16 mouse cellular contexts compared by ENCODE assay signal in the genomic region with DNA sequence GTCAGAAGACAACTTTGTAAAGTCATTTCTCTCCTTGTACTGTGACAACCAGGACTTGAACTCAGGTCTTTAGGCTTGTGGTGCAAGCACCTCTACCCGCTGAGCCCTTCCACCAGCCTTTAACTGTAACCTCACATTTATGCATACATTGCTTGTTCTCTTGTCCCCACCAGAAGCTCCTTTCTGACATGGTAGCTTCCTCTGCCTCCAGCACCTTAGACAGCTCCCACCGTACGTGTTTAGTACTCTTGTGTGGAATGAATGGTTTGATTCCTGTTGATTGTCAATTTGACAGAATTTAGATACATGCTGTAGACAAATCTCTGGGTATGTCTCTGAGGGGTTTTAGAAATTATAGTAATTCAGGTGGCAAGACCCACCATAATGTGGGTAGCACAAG. TPM values are rescaled to one million over a fixed set of nuclear protein-coding genes. Genes with fewer than 3 reads are reported as not detected.
DNase-seq lines count a peak whose midpoint lies in the region; ATAC-seq lines count a peak whose summit lies in the region.
"Had no signal": no experiment of that assay in that cellular context is flagged by ENCODE, and none has a peak within 500 bp of the region (broad histone marks: within the 10 kb centered on the region; RNA-seq: fewer than 3 reads in every experiment).

No protein-coding gene starts in this region.

- no peak for ATAC-seq in megakaryocyte-erythroid progenitor cell, adult 5-6 weeks (replicated peaks; ENCODE audit: low FRiP score, low TSS enrichment, poor library complexity, severe bottlenecking)

- DNase-seq in adrenal gland, postnatal 25 days, result peak; percentile 26
- DNase-seq in adrenal gland, postnatal 4 days (ENCODE audit: low spot score in 2 of 2), result no peak
- peak; percentile 18 for DNase-seq in lung, postnatal 10 days
- DNase-seq in lung, adult 18-20 months, result no peak
- DNase-seq in embryo, embryonic 10.5 days (ENCODE audit: low spot score), result peak; percentile 61
- DNase-seq in mesoderm, embryonic 11.5 days (ENCODE audit: low read depth, low spot score), result peak; percentile 57
- no peak for DNase-seq in heart, adult 8-10 months (ENCODE audit: low spot score)
- DNase-seq: B cell, adult 2 months; cerebellum, adult 9-10 months; heart, adult 18-20 months; heart, postnatal 36 days; layer of hippocampus, postnatal 36 days; thymus, postnatal 14 days had no signal

RNA-seq across cellular contexts. Expression of a gene that starts 5.5 kb away (rescaled TPM):
- 49.2 and 56.7 TPM in 2 replicates for total RNA-seq in adrenal gland, postnatal 25 days (2021)
- total RNA-seq in adrenal gland, postnatal 4 days (2021), result 10 to 100 TPM; 46.1 to 47.0 TPM
- total RNA-seq in megakaryocyte-erythroid progenitor cell, adult 5-6 weeks (2014; fragmentation: Nextera tagmentation), result not detected in 2 replicates
- total RNA-seq in megakaryocyte-erythroid progenitor cell, adult 5-6 weeks (2017), result not detected in 2 replicates
- under 1 TPM in 1 of 4 experiments, not detected in 3; 0.03 TPM for total RNA-seq in heart, adult 8-10 months (2022)
- total RNA-seq: heart, adult 18-20 months; heart, postnatal 36 days; monocyte, adult 5-6 weeks had no signal

RNA-seq across cellular contexts. Expression of a gene that starts 20.7 kb away (rescaled TPM):
- not detected in 2 replicates for total RNA-seq in adrenal gland, postnatal 25 days (2021)
- total RNA-seq in adrenal gland, postnatal 4 days (2021), result not detected
- total RNA-seq in megakaryocyte-erythroid progenitor cell, adult 5-6 weeks (2014; fragmentation: Nextera tagmentation), result not detected in 2 replicates
- total RNA-seq in megakaryocyte-erythroid progenitor cell, adult 5-6 weeks (2017), result not detected in 2 replicates
- not detected for total RNA-seq in heart, adult 8-10 months (2022)
- total RNA-seq: heart, adult 18-20 months; heart, postnatal 36 days; liver, adult 2 months; monocyte, adult 5-6 weeks had no signal

Comparison
In these comparisons a context has a peak if more than half of its experiments do, and no peak if none do; other contexts are left out.
1. DNase-seq: peak in adrenal gland, postnatal 25 days (single experiment), lung, postnatal 10 days (single experiment), embryo, embryonic 10.5 days (single experiment) and mesoderm, embryonic 11.5 days (single experiment); none in adrenal gland, postnatal 4 days (0 of 2), lung, adult 18-20 months (0 of 2) and heart, adult 8-10 months (single experiment).
2. RNA of a gene that starts 5.5 kb away (total RNA-seq): 49.2 to 56.7 TPM in adrenal gland, postnatal 25 days and 46.1 to 47.0 TPM in adrenal gland, postnatal 4 days; 0.03 TPM in heart, adult 8-10 months and not detected in megakaryocyte-erythroid progenitor cell, adult 5-6 weeks; every median in the first group is over 10 times any median in the second.